Mouse (Mus musculus): ENCODE measurements around the gene Fbxl17. TPM values are rescaled to one million over a fixed set of nuclear protein-coding genes. Genes with fewer than 3 reads are reported as not detected.

The Fbxl17 gene
- polyA plus RNA-seq, 1 experiment = 9.3 TPM

DNA sequence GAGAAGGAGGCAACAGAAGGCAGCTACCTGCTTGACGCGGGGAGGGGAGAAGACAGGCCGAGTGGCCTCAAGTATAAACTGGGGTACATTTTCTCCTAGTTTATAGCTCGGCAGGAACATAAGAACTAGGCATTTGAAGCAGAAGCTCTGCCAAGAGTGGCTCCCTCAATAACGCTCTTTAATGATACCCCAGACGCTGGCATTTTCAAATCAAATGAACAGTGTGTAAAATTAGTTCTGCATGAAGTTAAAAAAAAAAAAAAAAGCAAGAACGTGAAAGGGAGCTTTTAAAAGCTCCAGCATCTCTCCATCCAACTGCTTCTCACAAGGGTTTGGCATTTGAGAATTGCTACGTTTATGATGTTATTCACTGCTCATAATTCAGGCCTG is 423.8 kb downstream of the Fbxl17 start:
- Histone ChIP-seq H3K4me2 (ENCODE audit: low read depth) (no peak overlapping the region), H3K27me3 (ENCODE audit: control insufficient read depth, insufficient read depth, insufficient read length) (no peaks in the 10 kb centered on the region), H3K4me3 (no peak overlapping the region), H3K79me2 (ENCODE audit: control insufficient read depth, insufficient read depth) (no peaks in the 10 kb centered on the region), H3ac (ENCODE audit: control insufficient read depth, insufficient read length) (no peak overlapping the region), H3K36me3 (ENCODE audit: control insufficient read depth, insufficient read depth) (peaks cover 3% of the 10 kb centered on the region)
- no peak for TF ChIP-seq POLR2AphosphoS2 (IDR thresholded peaks at IDR 0.05; ENCODE audit: insufficient read length, low read depth)
- no peak for TF ChIP-seq TCF12 (IDR thresholded peaks at IDR 0.05; ENCODE audit: insufficient read depth, poor library complexity, severe bottlenecking)
- TF ChIP-seq TCF3 (IDR thresholded peaks at IDR 0.05; ENCODE audit: insufficient read length, low read depth) = no peak

DNA sequence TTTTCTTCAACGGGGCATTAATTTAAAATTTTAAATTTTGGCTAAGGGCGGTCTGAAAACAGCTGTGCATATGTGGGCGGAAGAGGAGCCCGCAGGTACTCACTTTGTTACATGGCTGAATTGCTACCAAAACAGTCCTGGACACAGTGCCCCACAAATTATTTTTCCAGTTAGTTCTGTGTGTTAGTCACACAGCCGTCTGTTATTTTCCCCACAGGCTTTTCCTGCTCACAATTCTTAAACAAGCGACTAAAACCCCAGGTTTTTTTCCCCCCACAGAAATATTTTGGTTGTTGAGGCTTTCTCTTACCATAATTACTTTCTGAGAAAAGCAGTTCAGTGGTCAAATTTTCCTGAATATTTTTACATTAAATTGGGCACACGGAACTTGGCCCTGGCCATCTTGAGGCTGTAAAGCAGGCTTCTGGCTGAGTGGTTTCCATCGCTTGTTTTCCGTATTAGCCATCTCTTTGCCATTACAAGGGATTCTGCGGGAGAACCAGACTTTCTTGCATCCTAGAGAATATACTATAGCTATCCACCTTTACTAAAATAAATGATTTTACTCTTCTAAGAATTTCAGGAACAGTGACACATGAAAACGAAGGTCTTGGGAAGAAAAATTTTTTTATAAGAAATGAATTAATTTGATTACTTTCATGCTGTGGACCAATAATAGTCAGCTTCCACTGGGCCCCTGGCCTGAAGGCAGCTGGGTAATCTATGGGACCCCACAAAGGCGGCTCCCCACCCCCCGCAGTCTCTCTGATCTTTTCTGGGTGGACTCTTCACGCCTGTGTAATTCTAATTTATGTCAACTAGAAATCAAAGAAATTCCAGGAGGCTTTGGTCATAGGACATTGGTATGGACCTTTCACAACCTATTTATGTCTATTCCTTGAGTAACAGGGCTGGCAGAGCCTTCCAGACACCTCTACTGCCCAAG is 424.5 kb downstream of the Fbxl17 start:
- Histone ChIP-seq H3K79me2 (ENCODE audit: control insufficient read depth, insufficient read depth) (no peaks in the 10 kb centered on the region), H3K4me2 (ENCODE audit: low read depth) (no peak overlapping the region), H3K27me3 (ENCODE audit: control insufficient read depth, insufficient read depth, insufficient read length) (no peaks in the 10 kb centered on the region)

DNA sequence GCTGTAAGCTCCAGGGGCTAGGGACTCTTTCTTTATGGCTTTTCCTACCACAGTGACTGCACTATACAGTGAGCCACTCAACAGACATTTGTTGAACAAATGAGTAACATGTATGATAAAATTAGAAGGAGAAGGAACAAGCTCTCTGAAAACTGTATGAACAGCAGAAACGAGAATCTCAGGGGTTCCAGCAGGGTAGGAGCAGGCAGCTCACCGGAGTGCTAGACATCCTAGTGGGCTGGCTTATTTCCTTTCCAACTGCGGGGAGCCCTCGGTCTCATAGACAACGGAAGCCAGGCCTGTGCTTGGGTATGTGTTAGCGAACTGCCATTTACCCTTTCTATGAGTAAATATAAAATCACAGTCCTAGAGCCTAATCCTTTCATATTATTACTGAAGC is 426.5 kb downstream of the Fbxl17 start:
- Histone ChIP-seq H3K27me3 (ENCODE audit: control insufficient read depth, insufficient read depth, insufficient read length) (no peaks in the 10 kb centered on the region), H3K36me3 (ENCODE audit: control insufficient read depth, insufficient read depth) (no peaks in the 10 kb centered on the region), H3K4me3 (no peak overlapping the region), H3K4me2 (ENCODE audit: low read depth) (no peak overlapping the region), H3K79me2 (ENCODE audit: control insufficient read depth, insufficient read depth) (no peaks in the 10 kb centered on the region), H3ac (ENCODE audit: control insufficient read depth, insufficient read length) (no peak overlapping the region)
- TF ChIP-seq CEBPB (IDR thresholded peaks at IDR 0.05; ENCODE audit: insufficient read depth, poor library complexity, severe bottlenecking) = no peak
- no peak for TF ChIP-seq TCF12 (IDR thresholded peaks at IDR 0.05; ENCODE audit: insufficient read depth, poor library complexity, severe bottlenecking)
- no peak for TF ChIP-seq POLR2A (IDR thresholded peaks at IDR 0.05; ENCODE audit: insufficient read length, low read depth)

More for the DNA sequence above, 424.5 kb downstream of the Fbxl17 start:
- TF ChIP-seq E2F4 (IDR thresholded peaks at IDR 0.05; ENCODE audit: insufficient read depth) (no peak), TCF12 (IDR thresholded peaks at IDR 0.05; ENCODE audit: insufficient read depth, poor library complexity, severe bottlenecking) (no peak), POLR2AphosphoS2 (IDR thresholded peaks at IDR 0.05; ENCODE audit: insufficient read length, low read depth) (no peak), MAX (IDR thresholded peaks at IDR 0.05; ENCODE audit: low read depth) (no peak), SRF (IDR thresholded peaks at IDR 0.05; ENCODE audit: control insufficient read depth, insufficient read length, low read depth) (no peak), USF1 (IDR thresholded peaks at IDR 0.05; ENCODE audit: low read depth) (no peak), MYOD1 (IDR thresholded peaks at IDR 0.05; ENCODE audit: control insufficient read depth in 1 of 3, insufficient read length in 2 of 3, low read depth in 2 of 3) (no peak), TCF3 (IDR thresholded peaks at IDR 0.05; ENCODE audit: insufficient read length, low read depth) (no peak), POLR2A (IDR thresholded peaks at IDR 0.05; ENCODE audit: insufficient read length, low read depth) (no peak), CEBPB (IDR thresholded peaks at IDR 0.05; ENCODE audit: insufficient read depth, poor library complexity, severe bottlenecking) (no peak), MYOG (IDR thresholded peaks at IDR 0.05; ENCODE audit: control insufficient read depth in 1 of 3, insufficient read depth in 1 of 3, insufficient read length in 2 of 3, low read depth in 2 of 3) (no peak), REST (IDR thresholded peaks at IDR 0.05; ENCODE audit: insufficient read depth, insufficient read length) (no peak)
- Histone ChIP-seq H3K36me3 (ENCODE audit: control insufficient read depth, insufficient read depth) (peaks cover 3% of the 10 kb centered on the region), H3ac (ENCODE audit: control insufficient read depth, insufficient read length) (no peak overlapping the region), H3K4me3 (no peak overlapping the region)

DNA sequence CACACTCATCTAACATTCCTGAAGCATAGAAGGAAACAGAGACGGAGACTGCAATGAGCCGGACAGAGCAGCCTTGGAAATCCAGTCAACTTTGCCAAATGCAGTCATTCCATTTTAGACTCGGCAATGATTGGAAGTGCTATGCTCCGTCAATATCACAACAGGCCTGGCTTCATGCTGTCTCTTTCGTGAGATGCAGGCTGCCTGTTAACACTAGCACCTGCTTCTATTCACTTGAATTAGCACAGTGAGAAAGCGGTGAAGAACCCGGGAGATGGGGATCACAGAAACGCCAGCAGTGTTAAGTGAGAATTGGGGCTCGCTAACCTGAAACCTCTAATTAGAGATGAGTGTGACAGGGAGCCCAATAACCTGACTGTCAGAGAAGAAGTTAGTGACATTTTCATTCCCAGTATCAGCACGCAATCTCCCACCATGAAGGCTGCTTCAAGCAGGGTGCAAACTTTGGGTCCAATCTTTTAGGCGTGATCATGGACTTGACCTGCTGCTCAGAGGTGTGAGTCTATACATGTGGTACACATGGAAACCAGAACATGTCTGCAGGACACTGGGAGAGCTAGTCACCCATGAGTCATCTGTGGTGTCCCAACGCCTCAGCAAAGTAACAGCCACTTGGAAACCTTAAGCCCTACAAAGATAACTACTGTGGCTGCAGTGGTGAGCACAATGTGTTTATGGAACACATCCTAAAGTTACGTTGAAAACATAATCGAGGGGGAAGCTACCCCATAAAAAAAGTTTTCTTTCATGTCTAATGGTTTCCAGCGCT is 428.5 kb downstream of the Fbxl17 start:
- H3K36me3 ChIP-seq (ENCODE audit: control insufficient read depth, insufficient read depth) = no peaks in the 10 kb centered on the region

More for the DNA sequence above, 428.5 kb downstream of the Fbxl17 start:
- Histone ChIP-seq H3ac (ENCODE audit: control insufficient read depth, insufficient read length) (no peak overlapping the region), H3K4me2 (ENCODE audit: low read depth) (no peak overlapping the region), H3K79me2 (ENCODE audit: control insufficient read depth, insufficient read depth) (no peaks in the 10 kb centered on the region), H3K4me3 (no peak overlapping the region), H3K27me3 (ENCODE audit: control insufficient read depth, insufficient read depth, insufficient read length) (no peaks in the 10 kb centered on the region)
- TF ChIP-seq TCF3 (IDR thresholded peaks at IDR 0.05; ENCODE audit: insufficient read length, low read depth) = no peak
- TF ChIP-seq POLR2AphosphoS2 (IDR thresholded peaks at IDR 0.05; ENCODE audit: insufficient read length, low read depth) = no peak
- no peak for TF ChIP-seq MYOG (IDR thresholded peaks at IDR 0.05; ENCODE audit: control insufficient read depth in 1 of 3, insufficient read depth in 1 of 3, insufficient read length in 2 of 3, low read depth in 2 of 3)
- no peak for TF ChIP-seq USF1 (IDR thresholded peaks at IDR 0.05; ENCODE audit: low read depth)
- TF ChIP-seq CEBPB (IDR thresholded peaks at IDR 0.05; ENCODE audit: insufficient read depth, poor library complexity, severe bottlenecking) = no peak
- no peak for TF ChIP-seq SRF (IDR thresholded peaks at IDR 0.05; ENCODE audit: control insufficient read depth, insufficient read length, low read depth)
- no peak for TF ChIP-seq TCF12 (IDR thresholded peaks at IDR 0.05; ENCODE audit: insufficient read depth, poor library complexity, severe bottlenecking)
- no peak for TF ChIP-seq MAX (IDR thresholded peaks at IDR 0.05; ENCODE audit: low read depth)
- no peak for TF ChIP-seq POLR2A (IDR thresholded peaks at IDR 0.05; ENCODE audit: insufficient read length, low read depth)
- TF ChIP-seq REST (IDR thresholded peaks at IDR 0.05; ENCODE audit: insufficient read depth, insufficient read length) = no peak
- TF ChIP-seq MYOD1 (IDR thresholded peaks at IDR 0.05; ENCODE audit: control insufficient read depth in 1 of 3, insufficient read length in 2 of 3, low read depth in 2 of 3) = no peak
- no peak for TF ChIP-seq E2F4 (IDR thresholded peaks at IDR 0.05; ENCODE audit: insufficient read depth)

Measured in myocyte (in vitro differentiated cells).